Mouse (Mus musculus): ENCODE results near the gene Pik3r1. TPM values are rescaled to one million over a fixed set of nuclear protein-coding genes. Genes with fewer than 3 reads are reported as not detected.

Gene Pik3r1
- polyA plus RNA-seq, 1 experiment: 11.4 TPM

- no peaks in the 10 kb centered on the region for H3K27me3 ChIP-seq (ENCODE audit: control insufficient read depth, insufficient read depth, low read length)
These were observed 70.6 kb downstream of the Pik3r1 start for GRCm38 (mm10) chr13:101697461-101697860.

GRCm38 (mm10) chr13:101696827-101697226 is 71.2 kb downstream of the Pik3r1 start:
- peak overlapping the region; percentile 29; the same call in 1 of the 2 replicates for H3K27ac ChIP-seq (ENCODE audit: insufficient read depth, low read depth, low read length)
- no peak overlapping the region for H3K4me3 ChIP-seq (ENCODE audit: low read depth, low read length)
- peaks cover 30% of the 10 kb centered on the region for H3K36me3 ChIP-seq (ENCODE audit: control insufficient read depth, insufficient read depth, low read length)
- peaks cover 14% of the 10 kb centered on the region; the same call in 1 of the 2 replicates for H3K4me1 ChIP-seq (ENCODE audit: control insufficient read depth, insufficient read depth, insufficient read length, low read length)
- TF ChIP-seq CTCF (IDR thresholded peaks at IDR 0.05; ENCODE audit: extremely low read depth, insufficient read length, insufficient replicate concordance, low read depth, low read length): no peak
- no peak for TF ChIP-seq POLR2A (IDR thresholded peaks at IDR 0.05; ENCODE audit: low read depth, low read length)
- WGBS: 41% methylated on average over 7 of the region's 7 CpGs
- H3K27me3 ChIP-seq (ENCODE audit: control insufficient read depth, insufficient read depth, low read length): no peaks in the 10 kb centered on the region

More at GRCm38 (mm10) chr13:101697461-101697860, 70.6 kb downstream of the Pik3r1 start:
- Histone ChIP-seq H3K4me3 (ENCODE audit: low read depth, low read length) (no peak overlapping the region), H3K36me3 (ENCODE audit: control insufficient read depth, insufficient read depth, low read length) (peaks cover 32% of the 10 kb centered on the region), H3K27ac (ENCODE audit: insufficient read depth, low read depth, low read length) (no peak overlapping the region), H3K4me1 (ENCODE audit: control insufficient read depth, insufficient read depth, insufficient read length, low read length) (peaks cover 12% of the 10 kb centered on the region; the same call in 1 of the 2 replicates)
- TF ChIP-seq POLR2A (IDR thresholded peaks at IDR 0.05; ENCODE audit: low read depth, low read length) (no peak), CTCF (IDR thresholded peaks at IDR 0.05; ENCODE audit: extremely low read depth, insufficient read length, insufficient replicate concordance, low read depth, low read length) (no peak)
- 77% methylated on average over 5 of the region's 5 CpGs for WGBS

GRCm38 (mm10) chr13:101696316-101696715 is 71.7 kb downstream of the Pik3r1 start:
- TF ChIP-seq CTCF (IDR thresholded peaks at IDR 0.05; ENCODE audit: extremely low read depth, insufficient read length, insufficient replicate concordance, low read depth, low read length) (no peak), POLR2A (IDR thresholded peaks at IDR 0.05; ENCODE audit: low read depth, low read length) (no peak)
- Histone ChIP-seq H3K4me3 (ENCODE audit: low read depth, low read length) (no peak overlapping the region), H3K27ac (ENCODE audit: insufficient read depth, low read depth, low read length) (peak overlapping the region; percentile 44; the same call in 1 of the 2 replicates), H3K36me3 (ENCODE audit: control insufficient read depth, insufficient read depth, low read length) (peaks cover 25% of the 10 kb centered on the region), H3K27me3 (ENCODE audit: control insufficient read depth, insufficient read depth, low read length) (no peaks in the 10 kb centered on the region), H3K4me1 (ENCODE audit: control insufficient read depth, insufficient read depth, insufficient read length, low read length) (peaks cover 14% of the 10 kb centered on the region; the same call in 1 of the 2 replicates)
- 45% methylated on average over 3 of the region's 3 CpGs for WGBS

GRCm38 (mm10) chr13:101695876-101696275 is 72.1 kb downstream of the Pik3r1 start:
- no peak overlapping the region for H3K4me3 ChIP-seq (ENCODE audit: low read depth, low read length)

GRCm38 (mm10) chr13:101694496-101695251 is 73.3 kb downstream of the Pik3r1 start:
- peaks cover 17% of the 10 kb centered on the region for H3K36me3 ChIP-seq (ENCODE audit: control insufficient read depth, insufficient read depth, low read length)

More at GRCm38 (mm10) chr13:101695876-101696275, 72.1 kb downstream of the Pik3r1 start:
- Histone ChIP-seq H3K4me1 (ENCODE audit: control insufficient read depth, insufficient read depth, insufficient read length, low read length) (peaks cover 14% of the 10 kb centered on the region; the same call in 1 of the 2 replicates), H3K27me3 (ENCODE audit: control insufficient read depth, insufficient read depth, low read length) (no peaks in the 10 kb centered on the region), H3K36me3 (ENCODE audit: control insufficient read depth, insufficient read depth, low read length) (peaks cover 22% of the 10 kb centered on the region), H3K27ac (ENCODE audit: insufficient read depth, low read depth, low read length) (0 out of 2 replicates have a peak overlapping the region, but pooled peaks have one; percentile 44)
- WGBS: 4% methylated on average over 7 of the region's 7 CpGs
- no peak for TF ChIP-seq CTCF (IDR thresholded peaks at IDR 0.05; ENCODE audit: extremely low read depth, insufficient read length, insufficient replicate concordance, low read depth, low read length)
- no peak for TF ChIP-seq POLR2A (IDR thresholded peaks at IDR 0.05; ENCODE audit: low read depth, low read length)

GRCm38 (mm10) chr13:101693967-101694495 is 74.0 kb downstream of the Pik3r1 start:
- WGBS: 3% methylated on average over 12 of the region's 12 CpGs
- Histone ChIP-seq H3K4me1 (ENCODE audit: control insufficient read depth, insufficient read depth, insufficient read length, low read length) (peaks cover 14% of the 10 kb centered on the region; the same call in 1 of the 2 replicates), H3K27me3 (ENCODE audit: control insufficient read depth, insufficient read depth, low read length) (no peaks in the 10 kb centered on the region), H3K27ac (ENCODE audit: insufficient read depth, low read depth, low read length) (no peak overlapping the region; the same call in 1 of the 2 replicates), H3K4me3 (ENCODE audit: low read depth, low read length) (peak overlapping the region; percentile 69), H3K36me3 (ENCODE audit: control insufficient read depth, insufficient read depth, low read length) (peaks cover 17% of the 10 kb centered on the region)
- peak; percentile 33; the same call in 1 of the 2 replicates for TF ChIP-seq CTCF (IDR thresholded peaks at IDR 0.05; ENCODE audit: extremely low read depth, insufficient read length, insufficient replicate concordance, low read depth, low read length)
- TF ChIP-seq POLR2A (IDR thresholded peaks at IDR 0.05; ENCODE audit: low read depth, low read length): no peak

More at GRCm38 (mm10) chr13:101694496-101695251, 73.3 kb downstream of the Pik3r1 start:
- TF ChIP-seq CTCF (IDR thresholded peaks at IDR 0.05; ENCODE audit: extremely low read depth, insufficient read length, insufficient replicate concordance, low read depth, low read length): no peak
- no peak for TF ChIP-seq POLR2A (IDR thresholded peaks at IDR 0.05; ENCODE audit: low read depth, low read length)
- H3K27ac ChIP-seq (ENCODE audit: insufficient read depth, low read depth, low read length): peak overlapping the region; percentile 48; the same call in 1 of the 2 replicates
- peaks cover 14% of the 10 kb centered on the region; the same call in 1 of the 2 replicates for H3K4me1 ChIP-seq (ENCODE audit: control insufficient read depth, insufficient read depth, insufficient read length, low read length)
- 5% methylated on average over 48 of the region's 48 CpGs for WGBS
- H3K4me3 ChIP-seq (ENCODE audit: low read depth, low read length): peak overlapping the region; percentile 69
- H3K27me3 ChIP-seq (ENCODE audit: control insufficient read depth, insufficient read depth, low read length): no peaks in the 10 kb centered on the region

Data from small intestine, adult 2 months (tissue).